Mouse (Mus musculus) ovary, adult 10 weeks (tissue): Measurements from ENCODE around the gene Irak2. TPM values are rescaled to one million over a fixed set of nuclear protein-coding genes. Genes with fewer than 3 reads are reported as not detected.

Experiments
- polyA plus RNA-seq: library from polyadenylated mRNA; stranded (reverse); fragments of 350-450 nt; fragmentation: Illumina TruSeq; extraction: RNeasy Lipid Tissue Mini Kit (QIAGEN cat#74804); gene quantifications from one replicate; pipeline ENCODE4 v1.2.3, GENCODE M21; 2014

Irak2 gene
- polyA plus RNA-seq = 3.0 TPM

GRCm38 (mm10) chr6:113638302-113639040 lies at the start of gene Irak2:
Gene Irak2 (plus strand): TSS chr6:113638467.

DNA sequence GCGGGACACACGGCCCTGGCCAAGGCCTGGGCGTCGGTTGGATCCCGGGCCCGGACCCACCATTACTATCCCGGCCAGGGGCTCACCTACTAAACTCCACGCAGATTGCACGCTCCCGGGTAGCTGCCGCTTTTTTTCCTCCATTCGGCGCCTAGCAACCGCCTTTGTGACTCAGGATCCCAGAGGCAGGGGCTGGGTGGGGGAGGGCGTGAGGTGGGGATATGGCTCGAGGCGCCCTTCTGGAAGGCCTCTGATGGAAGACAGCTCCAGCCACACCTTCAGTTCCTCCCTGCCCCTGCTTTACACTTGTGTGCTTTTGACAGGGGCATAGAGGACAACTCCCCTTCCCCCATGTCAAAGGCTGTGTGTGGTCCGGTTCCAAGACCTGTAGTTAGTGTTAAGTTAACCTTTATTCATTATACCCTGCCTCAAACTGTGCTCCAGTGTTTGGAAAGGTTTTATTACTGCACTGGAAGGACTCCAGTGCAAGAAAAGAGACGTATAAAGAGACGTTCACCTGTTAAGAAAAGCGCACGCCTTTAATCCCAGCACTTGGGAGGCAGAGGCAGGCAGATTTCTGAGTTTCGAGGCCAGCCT lies 37.6 kb upstream of the Irak2 start, which contains the start of gene Fancd2os:
Fancd2os (minus strand) TSS at position 173 of the 597 bp plus-strand sequence.

GRCm38 (mm10) chr6:113604432-113605223 lies 33.6 kb upstream of the Irak2 start, which contains the start of gene Brk1:
Gene Brk1 (plus strand): TSS chr6:113604772.

GRCm38 (mm10) chr6:113623941-113624751 lies 14.1 kb upstream of the Irak2 start, which contains the start of gene Vhl:
Gene Vhl (plus strand): TSS chr6:113623959.

GRCm38 (mm10) chr6:113696582-113697221 lies 58.4 kb downstream of the Irak2 start, which contains the start of gene Tatdn2:
Gene Tatdn2 (plus strand): TSS chr6:113697050.

GRCm38 (mm10) chr6:113719878-113720277 lies 81.6 kb downstream of the Irak2 start, which contains the start of gene Ghrl:
Gene Ghrl (minus strand): TSS chr6:113719880.

DNA sequence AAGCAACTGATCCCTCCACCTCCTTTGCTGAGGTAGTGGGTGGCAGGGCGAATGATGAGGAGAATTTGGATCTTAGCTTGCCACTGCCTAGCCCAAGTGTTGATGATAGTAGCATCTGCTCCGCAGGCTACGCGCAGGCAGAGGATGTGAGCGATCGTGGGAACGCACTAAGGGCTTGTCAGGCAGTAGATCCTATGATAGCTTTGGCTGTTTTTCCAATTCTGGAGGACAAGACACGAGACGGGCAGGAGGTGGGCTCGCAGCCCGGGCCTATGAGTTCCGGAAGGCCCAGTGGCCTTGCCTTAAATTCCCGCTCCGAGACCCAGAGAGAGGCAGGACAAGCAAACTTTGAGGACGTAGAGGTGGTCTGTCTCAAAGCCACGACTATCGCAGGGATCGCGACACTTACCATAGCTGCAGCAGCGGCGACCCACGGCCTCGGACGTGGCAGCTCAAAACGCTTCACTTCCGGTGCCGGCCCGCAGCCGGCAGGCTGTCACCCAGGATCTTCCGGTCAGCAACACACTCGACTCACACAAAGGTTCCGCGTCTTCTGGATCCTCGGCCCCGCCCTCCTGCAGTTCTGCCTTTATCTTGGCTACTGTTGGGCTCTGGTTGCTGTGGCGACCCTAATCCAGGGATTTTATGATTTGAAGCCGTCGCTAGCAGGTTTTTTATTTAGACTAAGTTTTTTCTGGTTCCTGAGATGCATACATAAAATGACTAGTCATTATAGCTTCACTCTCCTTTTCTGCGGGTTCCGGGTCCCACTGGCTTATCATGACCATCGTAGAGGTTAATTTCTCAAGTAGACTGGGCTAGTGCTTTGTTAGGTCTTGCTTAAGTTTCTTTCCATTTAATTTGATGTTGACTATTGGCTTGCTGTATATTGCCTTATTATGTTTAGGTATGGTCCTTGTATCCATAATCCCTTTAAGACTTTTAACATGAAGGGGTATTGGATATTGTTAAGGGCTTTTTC lies 102.3 kb downstream of the Irak2 start, which contains the start of gene Sec13:
Sec13 (minus strand) TSS at position 508 of the 982 bp plus-strand sequence.

Other genes starting within 250 kb of the Irak2 start
- not detected for gene Ttll3, start 249.2 kb upstream of the Irak2 start, polyA plus RNA-seq
- gene Rpusd3, start 219.1 kb upstream of the Irak2 start, polyA plus RNA-seq = not detected
- gene Cidec, start 202.7 kb upstream of the Irak2 start, polyA plus RNA-seq = 0.54 TPM
- 22.8 TPM for gene Jagn1, start 195.9 kb upstream of the Irak2 start, polyA plus RNA-seq
- 0.57 TPM for gene Il17re, start 180.0 kb upstream of the Irak2 start, polyA plus RNA-seq
- 0.77 TPM for gene Il17rc, start 167.0 kb upstream of the Irak2 start, polyA plus RNA-seq
- 1.2 TPM for gene Creld1, start 155.2 kb upstream of the Irak2 start, polyA plus RNA-seq
- gene Prrt3, start 136.5 kb upstream of the Irak2 start, polyA plus RNA-seq = not detected
- 111 TPM for gene Emc3, start 106.8 kb upstream of the Irak2 start, polyA plus RNA-seq
- gene Fancd2, start 106.8 kb upstream of the Irak2 start, polyA plus RNA-seq = 4.6 TPM
- 0.34 TPM for gene Fancd2os, start 37.8 kb upstream of the Irak2 start, polyA plus RNA-seq
- 43.7 TPM for gene Brk1, start 33.7 kb upstream of the Irak2 start, polyA plus RNA-seq
- gene Vhl, start 14.5 kb upstream of the Irak2 start, polyA plus RNA-seq = 38.4 TPM
- gene Tatdn2, start 58.6 kb downstream of the Irak2 start, polyA plus RNA-seq = 13.5 TPM
- not detected for gene Ghrl, start 81.4 kb downstream of the Irak2 start, polyA plus RNA-seq
- 14.8 TPM for gene Sec13, start 102.3 kb downstream of the Irak2 start, polyA plus RNA-seq